Mouse (Mus musculus): ENCODE results near the gene Ifnar1.
"Not testable (repeated sequence)": the region's sequence is repeated elsewhere in the genome, so short reads cannot be mapped to it uniquely, and the experiment has no call there.

Ifnar1 gene

DNA sequence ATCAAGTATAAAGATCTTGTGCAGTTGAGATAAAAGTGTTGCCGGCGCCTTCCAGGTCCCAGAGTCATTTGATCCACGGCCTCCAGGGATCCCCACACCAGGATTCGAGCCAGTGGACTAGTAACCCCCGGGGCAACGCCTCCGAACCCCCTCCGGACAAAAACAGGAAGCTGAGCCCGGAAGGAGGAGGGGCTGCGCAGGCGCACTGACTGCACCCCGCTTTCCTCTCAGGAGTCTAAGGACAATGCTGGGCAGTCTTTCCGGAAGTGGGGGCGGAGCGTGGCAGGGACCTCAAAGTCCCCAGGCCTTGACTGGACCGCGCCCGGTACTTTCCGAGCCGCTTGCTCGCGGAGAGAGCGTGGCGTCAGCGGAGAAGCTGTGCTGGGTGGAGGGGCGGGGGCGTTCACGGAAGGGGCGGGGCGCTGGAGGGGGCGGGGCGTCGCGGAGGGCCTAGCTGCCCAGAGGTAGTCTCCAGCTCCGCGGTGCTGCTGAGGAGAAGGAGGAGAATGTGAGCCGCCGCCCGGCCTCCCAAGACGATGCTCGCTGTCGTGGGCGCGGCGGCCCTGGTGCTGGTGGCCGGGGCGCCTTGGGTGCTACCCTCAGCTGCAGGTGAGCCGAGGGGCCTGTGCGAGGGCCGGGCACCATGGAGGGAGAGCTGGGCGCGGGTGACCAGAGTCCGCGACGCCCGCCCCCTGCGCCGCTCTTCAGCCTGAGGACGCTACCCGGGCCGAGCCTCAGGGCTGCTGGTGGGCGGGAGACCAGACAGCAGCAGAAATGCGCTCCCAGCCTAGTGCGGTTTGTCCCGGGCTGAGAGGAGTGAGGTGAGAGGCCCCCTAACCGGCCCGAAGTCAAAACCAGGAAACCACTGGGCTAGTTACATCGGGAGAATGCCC is at the start of gene Ifnar1:
TSS of gene Ifnar1 (plus strand) at position 431 of the 893 bp plus-strand sequence.
- DNase-seq: peak; percentile 98 to 100

DNA sequence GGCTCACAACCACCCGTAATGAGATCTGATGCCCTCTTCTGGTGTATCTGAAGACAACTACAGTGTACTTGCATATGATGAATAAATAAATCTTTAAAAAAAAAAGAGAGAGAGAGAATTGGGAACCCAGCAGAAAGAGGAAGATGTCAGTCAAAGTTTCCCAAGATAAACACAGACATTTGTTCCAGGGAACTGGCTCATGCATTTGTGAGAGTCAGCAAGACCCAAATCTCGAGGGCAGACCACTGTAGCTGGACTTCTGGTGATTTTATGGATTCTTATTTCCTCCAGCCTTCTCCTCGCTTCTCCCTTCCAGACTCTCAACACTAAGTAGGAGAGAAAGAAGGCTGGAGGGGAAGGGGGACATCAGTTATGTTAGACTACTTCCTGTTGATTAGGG is 47.0 kb upstream of the Ifnar1 start:
- no peak for DNase-seq

DNA sequence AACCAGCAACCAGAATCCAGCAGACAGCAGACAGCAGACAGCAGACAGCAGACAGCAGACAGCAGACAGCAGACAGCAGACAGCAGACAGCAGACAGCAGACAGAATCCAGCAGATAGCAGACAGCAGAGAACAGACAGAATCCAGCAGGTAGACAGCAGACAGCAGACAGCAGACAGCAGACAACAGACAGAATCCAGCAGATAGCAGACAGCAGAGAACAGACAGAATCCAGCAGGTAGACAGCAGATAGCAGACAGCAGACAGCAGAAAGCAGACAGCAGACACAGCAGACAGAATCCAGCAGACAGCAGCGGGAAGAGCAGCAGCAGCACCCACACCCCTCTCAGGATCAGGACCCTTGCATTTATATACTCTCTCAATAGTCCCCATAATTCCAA is 46.4 kb upstream of the Ifnar1 start:
- not testable (repeated sequence) for DNase-seq

DNA sequence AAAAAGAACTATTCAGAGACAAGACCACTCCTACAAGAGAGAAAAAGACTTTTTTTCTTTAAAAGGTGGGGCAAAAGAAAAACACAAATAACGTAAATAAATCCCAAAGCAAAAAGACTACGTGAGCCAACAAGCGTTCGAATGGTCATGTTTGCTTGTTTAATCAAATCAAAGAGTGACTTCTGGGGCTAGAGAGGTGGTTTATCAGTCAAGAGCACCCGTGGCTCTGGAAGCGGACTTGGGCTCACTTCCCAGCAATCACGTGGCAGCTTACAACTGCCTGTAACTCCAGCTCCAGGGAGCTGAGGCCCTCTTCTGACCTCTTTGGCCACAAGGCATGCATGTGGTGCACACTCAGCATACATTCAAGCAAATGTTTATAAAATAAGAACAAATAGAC is 43.7 kb upstream of the Ifnar1 start:
- peak; percentile 41 to 58 for DNase-seq

DNA sequence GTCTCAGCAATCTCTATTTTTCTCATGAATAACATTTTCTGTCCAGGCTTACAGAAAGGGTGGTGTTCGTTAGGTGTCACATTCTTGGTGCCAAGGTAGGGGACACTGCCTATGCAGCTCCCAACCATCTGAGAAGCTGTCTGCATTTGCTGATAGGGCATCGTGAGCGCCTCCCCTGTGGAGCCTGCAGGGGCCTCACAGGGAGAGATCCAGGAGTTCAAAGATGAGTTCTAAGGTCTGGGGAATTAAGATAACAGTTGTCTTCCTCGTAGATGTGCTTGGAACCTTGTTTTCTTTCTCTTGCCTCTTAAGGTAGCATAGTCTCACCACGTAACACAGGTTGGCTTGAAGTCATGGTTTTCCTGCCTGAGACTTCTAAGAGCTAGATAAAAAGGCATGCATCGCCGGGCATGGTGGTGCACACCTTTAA is 43.2 kb upstream of the Ifnar1 start:
- no peak for DNase-seq

DNA sequence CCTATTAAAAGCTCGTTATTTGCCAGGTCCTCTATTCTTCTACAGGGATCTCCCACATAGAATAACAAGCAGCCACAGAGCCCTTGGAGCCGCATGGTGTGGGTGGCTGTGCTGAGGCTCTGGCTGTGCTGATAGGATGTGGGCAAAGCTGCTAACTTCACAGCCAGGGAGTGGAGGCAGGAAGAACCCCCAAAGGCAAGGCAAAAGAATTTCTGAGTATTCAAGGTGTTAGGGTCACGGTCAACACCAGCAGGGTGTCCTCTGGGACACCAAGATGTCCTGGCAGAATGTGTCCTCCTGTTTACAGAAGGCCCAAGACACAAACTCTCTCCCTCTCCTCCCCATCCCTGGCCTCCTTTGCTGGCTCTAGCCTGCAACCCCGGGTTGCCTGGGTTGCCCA is 42.6 kb upstream of the Ifnar1 start:
- no peak for DNase-seq

DNA sequence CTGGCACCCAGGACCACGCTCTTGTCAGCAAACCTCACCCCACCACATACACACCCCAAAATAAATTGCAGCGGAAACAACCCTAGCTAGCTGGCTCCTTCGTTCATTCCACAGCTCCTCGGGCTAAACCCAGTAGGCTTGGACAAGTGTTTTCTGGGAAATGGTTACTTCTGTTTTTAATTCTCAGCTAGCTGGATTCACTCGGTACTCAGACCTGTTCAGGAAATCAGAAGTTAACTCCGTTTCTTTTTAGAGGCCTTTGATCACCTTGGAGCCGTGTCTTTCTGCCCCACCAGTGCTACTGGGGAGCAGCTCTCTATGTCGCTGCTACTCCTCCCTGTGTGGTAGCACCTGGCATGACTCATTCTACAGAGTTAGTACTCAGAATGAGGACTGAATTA is 41.8 kb upstream of the Ifnar1 start:
- no peak for DNase-seq

DNA sequence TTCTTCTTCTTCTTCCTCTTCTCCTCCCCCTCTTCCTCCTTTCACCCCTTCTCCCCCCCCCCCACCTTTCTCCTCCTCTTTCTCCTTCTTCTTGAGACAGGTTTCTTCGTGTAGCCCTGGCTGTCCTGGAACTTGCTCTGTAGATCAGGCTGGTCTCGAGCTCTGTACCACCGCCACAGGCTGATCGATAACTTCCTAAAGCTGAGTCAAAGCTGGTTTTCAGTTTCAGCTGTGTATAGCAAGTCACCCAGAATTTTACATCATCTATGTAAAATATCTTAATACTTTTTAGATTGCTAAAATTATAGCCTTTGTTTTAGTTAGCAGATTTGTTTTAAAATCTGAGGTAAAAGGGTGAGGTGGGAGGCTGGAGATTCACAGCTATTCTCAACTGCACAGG is 40.2 kb upstream of the Ifnar1 start:
- no peak for DNase-seq

DNA sequence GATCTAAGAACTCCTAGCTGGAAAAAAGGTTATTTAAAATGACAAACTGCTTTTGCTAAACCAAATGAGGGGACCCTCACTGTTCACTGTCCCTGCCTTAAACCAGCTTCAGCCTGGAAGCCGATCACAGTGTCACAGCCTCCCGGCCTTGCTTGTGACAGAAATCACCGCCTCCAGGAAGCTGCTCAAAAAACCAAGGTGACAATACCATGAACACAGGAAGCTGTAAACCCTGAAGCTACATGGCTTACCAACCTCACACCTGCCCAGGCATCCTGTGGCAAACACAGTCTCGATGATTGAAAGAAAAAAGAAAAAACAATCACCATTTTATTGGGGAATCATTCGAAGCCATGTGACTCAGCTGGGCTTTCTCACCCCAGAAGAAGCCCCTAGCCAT is 39.5 kb upstream of the Ifnar1 start:
- DNase-seq: no peak

DNA sequence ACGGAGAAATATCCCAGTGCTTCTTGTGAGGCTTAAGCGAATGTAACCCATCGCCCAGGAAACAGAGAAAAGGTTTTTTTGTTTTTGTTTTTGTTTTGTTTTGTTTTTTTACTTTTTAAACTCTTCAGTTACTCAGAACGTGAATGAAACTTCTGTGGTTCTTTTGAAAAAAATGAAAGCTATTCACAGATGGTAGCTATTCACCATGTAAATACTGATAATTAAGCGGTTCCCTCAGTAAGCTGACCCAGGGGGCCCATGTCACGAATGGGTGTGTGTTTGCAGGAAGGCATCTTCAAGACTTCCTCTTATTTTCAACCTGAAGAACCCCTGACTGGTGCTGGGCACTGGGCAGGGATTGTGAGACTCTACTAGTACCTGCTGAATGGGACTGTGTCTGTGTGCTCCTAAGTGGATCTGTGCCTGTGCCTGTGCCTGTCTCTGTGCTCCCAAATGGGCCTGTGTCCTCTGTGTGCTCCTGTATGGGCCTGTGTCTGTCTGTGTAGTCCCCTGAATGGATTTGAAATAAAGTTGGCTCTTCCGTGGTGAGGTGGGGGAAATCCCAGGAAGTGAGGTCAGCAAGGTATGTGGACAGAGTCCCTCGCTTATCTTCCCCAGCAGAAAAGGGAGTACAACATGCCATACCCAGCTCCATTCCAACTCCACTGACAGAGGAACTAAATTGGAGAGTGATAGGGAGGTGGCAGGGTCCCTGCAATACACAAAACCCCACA is 38.1 kb upstream of the Ifnar1 start:
- DNase-seq: no peak

DNA sequence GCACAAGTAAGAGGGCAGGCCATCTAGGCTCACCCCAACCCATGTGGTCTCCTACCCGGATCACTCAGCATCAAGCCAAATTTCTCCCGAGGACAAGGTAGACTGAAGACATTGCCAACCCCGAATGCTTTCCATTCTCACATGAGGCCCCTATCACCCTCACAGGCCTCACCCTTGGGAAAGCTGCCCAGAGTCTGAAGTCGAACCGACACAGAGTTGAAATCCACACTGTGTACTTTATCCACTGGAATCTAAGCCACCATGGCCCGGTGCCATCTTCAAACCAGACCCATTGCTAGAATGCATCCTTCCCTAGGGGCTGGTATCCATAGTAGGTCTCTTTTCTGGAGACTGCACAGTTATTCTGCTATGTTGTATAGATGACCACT is 37.5 kb upstream of the Ifnar1 start:
- no peak for DNase-seq

DNA sequence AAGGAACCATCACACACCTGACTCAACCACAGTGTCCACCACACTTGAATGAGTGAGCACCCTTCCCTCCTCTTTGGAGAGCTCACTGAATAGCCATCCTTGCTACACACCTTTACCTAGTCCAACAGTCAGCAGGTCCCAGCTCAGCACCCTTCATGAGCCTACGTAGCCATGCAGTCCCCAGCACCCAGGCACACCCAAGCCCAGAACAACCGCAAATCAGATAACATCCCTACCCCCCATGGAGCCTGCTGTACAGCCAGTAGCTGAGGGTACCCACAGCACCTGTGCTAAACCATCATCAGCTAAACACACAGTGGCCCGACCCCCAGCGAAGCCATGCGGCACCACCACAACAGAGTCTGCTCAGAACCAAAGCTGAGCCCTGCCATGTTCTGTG is 37.0 kb upstream of the Ifnar1 start:
- DNase-seq: no peak

DNA sequence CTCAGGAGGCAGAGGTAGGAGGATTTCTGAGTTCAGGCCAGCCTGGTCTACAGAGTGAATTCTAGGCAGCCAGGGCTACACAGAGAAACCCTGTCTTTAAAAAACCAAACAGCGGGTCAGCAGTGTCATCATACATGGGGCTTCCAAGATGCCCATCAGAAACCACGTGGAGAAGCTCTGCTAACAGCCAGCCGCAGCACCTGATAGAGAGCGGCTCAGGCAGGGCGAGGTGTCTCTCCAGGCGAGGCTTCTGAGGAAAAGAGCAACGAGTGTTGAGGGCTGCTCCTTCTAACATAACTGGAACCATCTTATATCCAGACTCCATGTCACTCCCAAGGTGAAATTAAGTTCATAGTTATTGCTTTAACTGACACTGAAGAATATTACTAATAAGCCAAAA is 36.1 kb upstream of the Ifnar1 start:
- no peak for DNase-seq

DNA sequence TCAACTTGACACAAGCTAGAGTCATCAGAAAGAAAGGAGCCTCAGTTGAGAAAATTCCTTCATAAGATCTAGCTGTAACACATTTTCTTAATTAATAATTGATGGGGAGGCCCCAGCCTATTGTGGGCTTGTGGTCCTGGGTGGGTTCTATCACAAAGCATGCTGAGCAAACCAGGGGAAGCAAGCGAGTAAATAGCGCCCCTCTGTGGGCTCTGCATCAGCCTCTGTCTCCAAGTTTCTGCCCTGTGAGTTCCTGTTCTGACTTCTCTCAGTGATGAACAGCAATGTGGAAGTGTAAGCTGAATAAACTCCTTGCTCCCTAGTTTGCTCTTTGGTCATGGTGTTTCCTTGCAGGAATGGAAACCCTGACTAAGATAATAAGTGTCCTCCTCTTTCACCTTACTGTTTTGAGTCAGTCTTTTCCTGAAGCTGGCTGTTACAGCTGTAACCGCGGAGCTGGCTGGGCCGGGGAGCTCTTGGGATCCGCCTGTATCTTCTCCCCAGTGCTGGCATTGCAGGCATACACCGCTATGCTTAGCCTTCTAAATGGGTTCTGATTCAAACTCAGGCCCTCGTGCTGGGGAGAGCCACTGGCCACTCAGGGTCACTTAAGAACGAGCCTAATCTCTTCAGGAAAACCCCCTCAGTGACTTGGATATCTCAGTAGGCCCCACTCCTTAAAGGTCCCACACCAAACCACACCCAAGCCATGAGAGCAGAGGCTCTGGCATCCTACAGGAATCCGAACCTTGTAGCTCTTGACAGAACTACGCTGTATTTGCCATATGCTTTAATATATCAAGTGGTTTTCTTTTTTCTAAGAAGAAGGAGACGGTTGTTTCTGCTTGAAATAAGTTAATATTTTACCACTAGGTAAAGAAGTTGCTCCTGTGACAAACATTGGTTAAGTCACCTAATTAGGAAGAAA is 34.6 kb upstream of the Ifnar1 start:
- no peak for DNase-seq

DNA sequence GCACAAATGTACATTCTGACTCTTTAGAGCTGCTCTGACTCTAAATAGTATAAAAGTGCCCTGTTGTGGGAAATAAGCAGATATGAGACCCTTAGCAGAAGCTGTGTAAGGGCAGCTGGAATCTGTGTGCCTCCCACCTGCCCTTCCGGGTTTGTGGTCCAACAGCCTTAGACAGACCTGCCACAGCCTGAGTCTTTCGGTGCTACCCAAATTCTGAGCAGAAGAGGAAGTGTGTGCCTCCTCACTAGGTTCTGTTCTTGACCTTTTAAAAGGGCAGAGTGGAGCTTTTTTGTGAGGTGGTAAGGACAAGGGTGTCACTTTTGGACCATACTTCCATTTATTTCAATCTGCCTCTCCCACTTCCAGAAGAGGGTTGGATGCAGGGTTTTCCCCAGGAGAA is 33.1 kb upstream of the Ifnar1 start:
- no peak for DNase-seq

DNA sequence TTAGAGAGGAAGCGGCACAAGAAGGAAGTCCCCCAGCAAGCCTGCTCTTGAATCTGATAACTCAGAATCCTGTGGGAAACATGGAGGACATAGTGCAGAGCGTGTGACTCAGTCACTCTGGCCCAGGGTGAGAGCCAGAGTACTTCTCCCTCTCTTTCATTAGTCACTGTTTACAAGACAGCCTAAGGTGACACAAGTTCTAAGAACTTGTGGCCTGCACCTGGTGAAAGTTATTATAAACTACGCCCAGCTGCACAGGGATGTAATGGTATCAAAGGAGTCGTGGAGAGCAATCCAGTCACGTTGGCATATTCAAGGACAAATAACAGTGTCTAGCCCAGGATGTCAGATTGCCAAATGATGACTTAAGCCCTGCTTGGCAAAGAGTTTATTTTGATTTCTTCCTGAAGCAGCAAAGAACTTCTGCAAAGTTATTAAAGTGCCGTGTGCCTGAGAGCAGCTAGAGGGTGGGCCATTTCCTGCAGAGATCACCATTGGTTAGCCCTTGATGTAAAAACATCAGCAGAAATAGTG is 32.6 kb upstream of the Ifnar1 start:
- DNase-seq: no peak

DNA sequence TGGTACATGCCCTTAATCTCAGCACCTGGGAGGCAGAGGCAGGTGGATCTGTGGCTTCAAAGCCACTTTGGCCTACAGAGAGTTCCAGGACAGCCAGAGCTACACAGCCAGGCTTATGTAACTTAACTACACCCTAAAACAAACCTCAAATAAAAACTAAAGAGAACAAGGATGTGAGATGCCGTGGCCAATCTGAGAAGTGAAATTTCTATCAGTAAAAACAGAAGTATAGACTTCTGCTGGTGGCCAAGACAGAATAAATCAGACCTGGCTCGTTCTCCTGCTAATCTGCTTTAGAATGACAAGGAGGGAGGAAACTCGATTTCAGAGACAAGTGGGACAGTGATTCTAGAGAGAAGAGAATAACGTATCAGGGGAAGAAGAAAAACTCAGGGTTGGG is 29.2 kb upstream of the Ifnar1 start:
- no peak for DNase-seq

DNA sequence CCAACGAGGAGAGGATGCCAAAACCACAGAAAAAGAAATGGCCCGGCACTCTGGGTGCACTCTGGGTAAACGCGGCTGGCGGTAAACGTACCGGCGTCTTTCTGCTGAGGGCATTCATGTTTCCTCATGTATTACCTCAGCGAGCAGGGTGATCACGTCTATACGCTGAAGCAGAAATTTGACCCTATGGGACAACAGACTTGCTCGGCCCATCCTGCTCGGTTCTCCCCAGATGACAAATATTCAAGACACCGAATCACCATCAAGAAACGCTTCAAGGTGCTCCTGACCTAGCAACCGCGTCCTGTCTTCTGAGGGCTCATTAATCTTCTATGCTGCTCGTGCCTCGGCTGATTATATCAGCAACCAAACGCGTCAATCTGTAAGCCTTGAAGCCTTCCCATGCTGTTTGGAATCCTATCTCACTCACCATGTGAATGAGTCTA is 26.7 kb upstream of the Ifnar1 start:
- DNase-seq: no peak

DNA sequence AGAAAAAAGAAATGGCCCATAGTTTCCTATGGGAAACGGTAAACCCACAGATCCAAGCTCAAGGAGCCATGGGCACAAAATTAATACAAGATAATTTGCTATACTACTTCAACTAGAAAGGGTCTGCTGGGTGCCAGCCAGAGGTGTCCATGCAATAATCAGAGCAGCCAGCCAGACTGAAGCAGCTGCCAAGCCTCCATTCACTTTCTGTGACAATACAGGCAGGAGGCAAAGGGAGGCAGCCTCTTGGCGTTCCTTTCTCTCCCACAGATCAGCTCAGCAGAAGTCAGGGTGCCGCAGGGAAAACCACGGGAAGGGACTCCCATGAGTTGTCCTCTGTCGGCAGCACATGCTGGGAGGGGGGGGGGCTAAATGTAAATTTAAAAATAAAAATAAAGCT is 26.1 kb upstream of the Ifnar1 start:
- DNase-seq: peak; percentile 58 to 66

DNA sequence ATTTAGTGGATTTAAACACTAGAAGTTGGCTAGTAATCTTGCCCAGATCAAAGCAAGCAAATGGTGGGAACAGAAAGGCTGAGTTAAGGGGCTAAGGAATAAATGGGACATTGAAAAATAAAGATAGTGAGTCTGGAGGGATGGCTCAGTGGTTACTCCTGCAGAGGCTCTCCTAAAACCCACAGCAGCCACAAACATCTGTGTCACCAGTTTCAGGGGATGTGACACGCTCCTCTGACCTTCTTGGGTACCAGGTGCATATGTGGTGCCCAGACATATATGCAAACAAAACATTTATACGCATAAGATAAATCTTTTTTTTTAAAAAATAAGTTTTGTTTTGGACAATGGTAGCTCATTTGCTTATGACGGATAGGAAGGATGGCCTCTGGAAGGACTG is 25.6 kb upstream of the Ifnar1 start:
- no peak for DNase-seq

DNA sequence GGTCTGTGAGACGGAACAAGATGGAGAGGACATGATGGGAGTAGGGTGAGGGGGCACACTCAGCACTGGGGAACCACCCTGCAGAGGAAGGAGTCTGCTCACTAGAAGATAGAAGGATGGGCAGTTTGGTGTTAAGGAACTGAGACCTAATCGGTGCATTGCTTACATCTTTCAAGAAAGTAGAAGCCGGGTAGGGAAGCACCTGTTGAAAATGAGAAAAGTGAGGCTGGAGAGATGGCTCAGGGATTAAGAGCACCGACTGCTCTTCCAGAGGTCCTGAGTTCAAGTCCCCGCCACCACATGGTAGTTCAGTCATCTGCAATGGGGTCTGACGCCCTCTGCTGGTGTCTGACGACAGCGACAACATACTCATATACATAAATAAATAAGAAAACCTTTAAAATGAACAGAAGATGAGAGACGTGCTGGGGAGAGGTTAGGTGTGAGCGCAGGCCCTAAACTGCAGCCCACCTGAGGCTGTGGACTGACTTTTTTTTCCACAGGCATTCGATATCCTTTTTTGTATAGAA is 25.1 kb upstream of the Ifnar1 start:
- no peak for DNase-seq

DNA sequence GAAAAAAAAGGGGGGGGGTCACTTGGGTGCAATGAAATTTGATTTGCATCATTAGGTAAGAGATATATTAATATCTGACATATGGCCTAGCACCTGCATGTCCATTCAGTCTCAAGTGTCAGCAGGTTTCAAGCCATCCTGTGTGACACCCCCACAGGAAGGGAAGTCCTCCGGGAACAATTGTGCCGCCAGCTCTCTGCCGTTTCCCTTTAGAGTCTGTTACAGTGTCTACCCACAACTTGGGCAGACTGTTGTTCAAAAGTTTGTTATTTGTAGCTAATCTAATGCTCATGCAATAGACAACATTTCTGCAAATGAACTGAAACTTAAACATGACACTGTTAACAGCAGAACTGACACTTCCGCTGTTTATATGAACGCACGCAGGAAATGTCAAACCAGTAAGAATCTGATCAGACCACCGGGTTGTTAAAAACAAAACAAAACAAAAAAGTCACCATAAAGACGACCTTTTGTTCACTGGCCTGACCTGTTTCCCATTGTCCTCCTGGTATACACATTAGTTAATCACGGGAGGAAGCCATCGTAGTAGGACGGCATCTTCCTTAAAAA is 23.9 kb upstream of the Ifnar1 start:
- DNase-seq: no peak

Data from cerebellum, postnatal 10 days (tissue).